Mouse (Mus musculus): ENCODE data around the gene Manbal. TPM values are rescaled to one million over a fixed set of nuclear protein-coding genes. Genes with fewer than 3 reads are reported as not detected.
"Not testable (repeated sequence)": the region's sequence is repeated elsewhere in the genome, so short reads cannot be mapped to it uniquely, and the experiment has no call there.

Gene Manbal
- polyA plus RNA-seq, 1 experiment from 2014 or later = 47.8 TPM

- WGBS = 9% methylated on average over 14 of the region's 14 CpGs
- ATAC-seq (ENCODE audit: low FRiP score, low TSS enrichment) (no peak; the same call in 1 of the 2 replicates), DNase-seq (peak; percentile 47)
- peak overlapping the region; percentile 38 for H3K4me2 ChIP-seq (ENCODE audit: low read length)
- no peaks in the 10 kb centered on the region for H3K9me3 ChIP-seq (ENCODE audit: control insufficient read depth, low read length)
- H3K4me1 ChIP-seq (ENCODE audit: control insufficient read depth, insufficient read depth, low read length) = peaks cover 18% of the 10 kb centered on the region
- no peaks in the 10 kb centered on the region for H3K27me3 ChIP-seq (ENCODE audit: control insufficient read depth, insufficient read depth, low read length)
- peak overlapping the region; percentile 46 for H3K27ac ChIP-seq (replicated peaks; ENCODE audit: low read depth, low read length)
- peak overlapping the region; percentile 39; the same call in 1 of the 2 replicates for H3K9ac ChIP-seq (replicated peaks; ENCODE audit: low read length)
- no peak overlapping the region for H3K4me3 ChIP-seq (replicated peaks; ENCODE audit: low read depth, low read length)
- peaks cover 21% of the 10 kb centered on the region; the same call in 1 of the 2 replicates for H3K36me3 ChIP-seq (ENCODE audit: control insufficient read depth, insufficient read depth, low read length)
Observed at GRCm38 (mm10) chr2:157375794-157376757, 8.7 kb downstream of the Manbal start.

- DNase-seq (no peak), ATAC-seq (ENCODE audit: low FRiP score, low TSS enrichment) (no peak)
- H3K4me3 ChIP-seq (replicated peaks; ENCODE audit: low read depth, low read length) = no peak overlapping the region
- H3K9ac ChIP-seq (replicated peaks; ENCODE audit: low read length) = no peak overlapping the region
- 32% methylated on average over 3 of the region's 3 CpGs for WGBS
- H3K4me2 ChIP-seq (ENCODE audit: low read length) = no peak overlapping the region
- H3K27ac ChIP-seq (replicated peaks; ENCODE audit: low read depth, low read length) = no peak overlapping the region
- H3K4me1 ChIP-seq (ENCODE audit: control insufficient read depth, insufficient read depth, low read length) = peaks cover 18% of the 10 kb centered on the region
- H3K27me3 ChIP-seq (ENCODE audit: control insufficient read depth, insufficient read depth, low read length) = no peaks in the 10 kb centered on the region
- peaks cover 22% of the 10 kb centered on the region; the same call in 1 of the 2 replicates for H3K36me3 ChIP-seq (ENCODE audit: control insufficient read depth, insufficient read depth, low read length)
- no peaks in the 10 kb centered on the region for H3K9me3 ChIP-seq (ENCODE audit: control insufficient read depth, low read length)
Observed at GRCm38 (mm10) chr2:157376995-157377394, 9.6 kb downstream of the Manbal start.

GRCm38 (mm10) chr2:157384836-157385235, 17.4 kb downstream of the Manbal start:
- Histone ChIP-seq H3K27ac (replicated peaks; ENCODE audit: low read depth, low read length) (peak overlapping the region; percentile 28), H3K4me3 (replicated peaks; ENCODE audit: low read depth, low read length) (no peak overlapping the region), H3K4me2 (ENCODE audit: low read length) (no peak overlapping the region), H3K36me3 (ENCODE audit: control insufficient read depth, insufficient read depth, low read length) (peaks cover 19% of the 10 kb centered on the region), H3K27me3 (ENCODE audit: control insufficient read depth, insufficient read depth, low read length) (no peaks in the 10 kb centered on the region), H3K9ac (replicated peaks; ENCODE audit: low read length) (no peak overlapping the region; the same call in 1 of the 2 replicates), H3K9me3 (ENCODE audit: control insufficient read depth, low read length) (no peaks in the 10 kb centered on the region), H3K4me1 (ENCODE audit: control insufficient read depth, insufficient read depth, low read length) (0 out of 2 replicates have a peak, but pooled peaks cover 3% of the 10 kb centered on the region)
- ATAC-seq (ENCODE audit: low FRiP score, low TSS enrichment) (no peak; the same call in 1 of the 2 replicates), DNase-seq (peak; percentile 33)
- WGBS = 51% methylated on average over 4 of the region's 4 CpGs

GRCm38 (mm10) chr2:157388901-157389590, 21.7 kb downstream of the Manbal start:
- not testable (repeated sequence) for H3K4me3 ChIP-seq (replicated peaks; ENCODE audit: low read depth, low read length); ATAC-seq (ENCODE audit: low FRiP score, low TSS enrichment); H3K4me2 ChIP-seq (ENCODE audit: low read length); H3K9ac ChIP-seq (replicated peaks; ENCODE audit: low read length); H3K27me3 ChIP-seq (ENCODE audit: control insufficient read depth, insufficient read depth, low read length); H3K4me1 ChIP-seq (ENCODE audit: control insufficient read depth, insufficient read depth, low read length); H3K27ac ChIP-seq (replicated peaks; ENCODE audit: low read depth, low read length); H3K9me3 ChIP-seq (ENCODE audit: control insufficient read depth, low read length); DNase-seq
- 96% methylated on average over 14 of the region's 14 CpGs for WGBS
- H3K36me3 ChIP-seq (ENCODE audit: control insufficient read depth, insufficient read depth, low read length) = 0 out of 2 replicates have a peak, but pooled peaks cover 10% of the 10 kb centered on the region

GRCm38 (mm10) chr2:157389591-157389921, 22.2 kb downstream of the Manbal start:
- Histone ChIP-seq H3K36me3 (ENCODE audit: control insufficient read depth, insufficient read depth, low read length) (0 out of 2 replicates have a peak, but pooled peaks cover 10% of the 10 kb centered on the region), H3K4me1 (ENCODE audit: control insufficient read depth, insufficient read depth, low read length) (0 out of 2 replicates have a peak, but pooled peaks cover 3% of the 10 kb centered on the region), H3K27me3 (ENCODE audit: control insufficient read depth, insufficient read depth, low read length) (no peaks in the 10 kb centered on the region), H3K4me2 (ENCODE audit: low read length) (no peak overlapping the region), H3K27ac (replicated peaks; ENCODE audit: low read depth, low read length) (no peak overlapping the region), H3K9me3 (ENCODE audit: control insufficient read depth, low read length) (no peaks in the 10 kb centered on the region), H3K9ac (replicated peaks; ENCODE audit: low read length) (no peak overlapping the region; the same call in 1 of the 2 replicates), H3K4me3 (replicated peaks; ENCODE audit: low read depth, low read length) (no peak overlapping the region)
- 89% methylated on average over 7 of the region's 7 CpGs for WGBS
- DNase-seq (no peak), ATAC-seq (ENCODE audit: low FRiP score, low TSS enrichment) (no peak)

- Histone ChIP-seq H3K9ac (replicated peaks; ENCODE audit: low read length) (no peak overlapping the region), H3K36me3 (ENCODE audit: control insufficient read depth, insufficient read depth, low read length) (peaks cover 28% of the 10 kb centered on the region), H3K9me3 (ENCODE audit: control insufficient read depth, low read length) (no peaks in the 10 kb centered on the region), H3K4me2 (ENCODE audit: low read length) (no peak overlapping the region), H3K4me1 (ENCODE audit: control insufficient read depth, insufficient read depth, low read length) (no peaks in the 10 kb centered on the region), H3K27me3 (ENCODE audit: control insufficient read depth, insufficient read depth, low read length) (no peaks in the 10 kb centered on the region), H3K27ac (replicated peaks; ENCODE audit: low read depth, low read length) (no peak overlapping the region), H3K4me3 (replicated peaks; ENCODE audit: low read depth, low read length) (no peak overlapping the region)
- ATAC-seq (ENCODE audit: low FRiP score, low TSS enrichment) (no peak), DNase-seq (no peak)
- 96% methylated on average over 2 of the region's 2 CpGs for whole genome bisulfite sequencing
Observed at GRCm38 (mm10) chr2:157392331-157392730, 24.9 kb downstream of the Manbal start.

GRCm38 (mm10) chr2:157393549-157393948, 26.2 kb downstream of the Manbal start:
- Histone ChIP-seq H3K9ac (replicated peaks; ENCODE audit: low read length) (no peak overlapping the region), H3K9me3 (ENCODE audit: control insufficient read depth, low read length) (peaks cover 3% of the 10 kb centered on the region; the same call in 1 of the 2 replicates), H3K27ac (replicated peaks; ENCODE audit: low read depth, low read length) (no peak overlapping the region), H3K4me2 (ENCODE audit: low read length) (no peak overlapping the region), H3K36me3 (ENCODE audit: control insufficient read depth, insufficient read depth, low read length) (peaks cover 36% of the 10 kb centered on the region), H3K4me1 (ENCODE audit: control insufficient read depth, insufficient read depth, low read length) (no peaks in the 10 kb centered on the region), H3K4me3 (replicated peaks; ENCODE audit: low read depth, low read length) (no peak overlapping the region), H3K27me3 (ENCODE audit: control insufficient read depth, insufficient read depth, low read length) (no peaks in the 10 kb centered on the region)
- DNase-seq (no peak), ATAC-seq (ENCODE audit: low FRiP score, low TSS enrichment) (no peak)
- WGBS = 96% methylated on average over 4 of the region's 4 CpGs

GRCm38 (mm10) chr2:157394868-157395267, 27.5 kb downstream of the Manbal start:
- Histone ChIP-seq H3K36me3 (ENCODE audit: control insufficient read depth, insufficient read depth, low read length) (peaks cover 37% of the 10 kb centered on the region), H3K4me2 (ENCODE audit: low read length) (no peak overlapping the region), H3K27me3 (ENCODE audit: control insufficient read depth, insufficient read depth, low read length) (no peaks in the 10 kb centered on the region), H3K9me3 (ENCODE audit: control insufficient read depth, low read length) (peaks cover 3% of the 10 kb centered on the region; the same call in 1 of the 2 replicates), H3K9ac (replicated peaks; ENCODE audit: low read length) (no peak overlapping the region), H3K4me3 (replicated peaks; ENCODE audit: low read depth, low read length) (no peak overlapping the region), H3K27ac (replicated peaks; ENCODE audit: low read depth, low read length) (no peak overlapping the region), H3K4me1 (ENCODE audit: control insufficient read depth, insufficient read depth, low read length) (no peaks in the 10 kb centered on the region)
- ATAC-seq (ENCODE audit: low FRiP score, low TSS enrichment) (no peak), DNase-seq (no peak)
- WGBS = 83% methylated on average over 6 of the region's 6 CpGs

All from midbrain, embryonic 14.5 days (tissue).